Mouse (Mus musculus): ENCODE results near the gene Gsto2.

DNA sequence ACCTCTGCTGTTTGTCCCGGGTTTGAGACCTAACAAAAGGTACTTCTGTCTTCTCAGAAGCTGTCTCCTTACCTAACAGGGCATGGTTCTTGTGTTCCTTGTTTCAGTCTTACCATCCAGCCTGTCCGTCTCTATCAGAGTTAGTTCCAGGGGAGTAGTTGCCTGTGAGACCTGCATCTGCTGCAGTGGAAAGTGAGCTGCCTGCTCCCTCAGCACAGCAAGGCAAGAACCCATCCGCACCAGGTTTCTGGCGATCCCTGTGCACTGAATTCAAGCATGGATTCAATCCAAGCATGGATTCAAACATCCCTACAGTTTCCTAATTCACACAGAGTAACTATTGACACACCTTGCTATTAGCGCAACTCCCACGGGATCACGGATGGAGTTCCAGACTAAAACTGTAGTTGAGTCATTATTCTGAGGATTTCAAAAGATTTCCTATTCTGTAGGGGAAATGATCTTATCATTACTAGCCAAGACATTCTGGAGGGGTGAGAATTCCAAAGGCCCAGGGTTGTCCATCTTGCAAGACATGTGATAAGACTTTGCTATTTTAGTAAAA is 4.8 kb downstream of the Gsto2 start:
- TF ChIP-seq TAL1 (IDR thresholded peaks at IDR 0.05; ENCODE audit: low read length) (no peak), GATA1 (IDR thresholded peaks at IDR 0.05; ENCODE audit: low read length) (no peak)

All from erythroblast, embryonic 14.5 days (primary cell).